Mouse (Mus musculus) stomach, postnatal 0 days (tissue): ENCODE data around the gene Cep95.

ENCODE experiments used
- CTCF ChIP-seq: IDR thresholded peaks from 2 replicates; pipeline ENCODE4 v1.5.1; 2016; ENCODE audit warnings: antibody characterized with exemption, low read depth, mild to moderate bottlenecking, moderate library complexity
- EP300 ChIP-seq: optimal IDR thresholded peaks from 2 replicates; pipeline ENCODE3; 2016; ENCODE audit warnings: antibody characterized with exemption

- TF ChIP-seq CTCF (no peak), EP300 (no peak)
Measured at GRCm38 (mm10) chr11:106814601-106815320, 25.7 kb downstream of the Cep95 start.
